Mouse (Mus musculus) MEL (cell line): ENCODE data around the gene Rps17. TPM values are rescaled to one million over a fixed set of nuclear protein-coding genes. Genes with fewer than 3 reads are reported as not detected.
A peak's percentile ranks its signal among the peaks of the same experiment; 100 is the strongest.

Experiments
- DNase-seq: peaks from one replicate; pipeline ENCODE4 v3.0.0; 2011; ENCODE audit warnings: low read depth, low spot score
- H3K27ac ChIP-seq: 2 replicates; pipeline ENCODE4 v1.5.1; 2012; ENCODE audit warnings: low read depth, mild to moderate bottlenecking, control low read depth, low read length, moderate library complexity; ENCODE audit not compliant: control insufficient read depth
- H3K27me3 ChIP-seq, 2 experiments: fragments of 150-350 bp in 1 of 2; sonication (generic) in 1 of 2; 2 replicates each; pipeline ENCODE4 v1.6.1; 2012; ENCODE audit warnings: low read length in 2 of 2, mild to moderate bottlenecking in 2 of 2, improper control_type of control experiment in 1 of 2, moderate library complexity in 1 of 2; ENCODE audit not compliant: insufficient read depth in 2 of 2, control insufficient read depth in 1 of 2
- H3K36me3 ChIP-seq, 2 experiments: 2 replicates each; pipeline ENCODE4 v1.6.1; 2012 to 2014; ENCODE audit warnings: low read length in 2 of 2, improper control_type of control experiment in 1 of 2, inconsistent platforms in 1 of 2, mild to moderate bottlenecking in 1 of 2; ENCODE audit not compliant: insufficient read depth in 2 of 2, control insufficient read depth in 1 of 2
- H3K4me1 ChIP-seq, 2 experiments: fragments of 150-350 bp in 1 of 2; sonication (generic) in 1 of 2; 2 replicates each; pipeline ENCODE4 v1.6.1; 2012; ENCODE audit warnings: low read length in 2 of 2, improper control_type of control experiment in 1 of 2, mild to moderate bottlenecking in 1 of 2; ENCODE audit not compliant: insufficient read depth in 2 of 2, control insufficient read depth in 1 of 2
- H3K4me3 ChIP-seq, 2 experiments: fragments of 150-350 bp in 1 of 2; sonication (generic) in 1 of 2; 2 replicates each; pipeline ENCODE4 v1.5.1; 2012; ENCODE audit warnings: low read depth in 2 of 2, low read length in 2 of 2, mild to moderate bottlenecking in 2 of 2, moderate library complexity in 2 of 2, control low read depth in 1 of 2, improper control_type of control experiment in 1 of 2; ENCODE audit not compliant: control insufficient read depth in 1 of 2, insufficient read depth in 1 of 2
- H3K79me2 ChIP-seq: 2 replicates; pipeline ENCODE4 v1.6.1; 2012; ENCODE audit warnings: mild to moderate bottlenecking, low read length, moderate library complexity; ENCODE audit not compliant: control insufficient read depth, poor library complexity, insufficient read depth
- H3K9ac ChIP-seq: 2 replicates; pipeline ENCODE4 v1.6.1; 2012; ENCODE audit warnings: low read depth, mild to moderate bottlenecking, control low read depth, low read length, moderate library complexity; ENCODE audit not compliant: control insufficient read depth, poor library complexity, severe bottlenecking
- H3K9me3 ChIP-seq: fragments of 150-350 bp; sonication (generic); replicated peaks from 2 replicates; pipeline ENCODE4 v1.6.1; 2012; ENCODE audit warnings: mild to moderate bottlenecking, low read length, improper control_type of control experiment, moderate library complexity; ENCODE audit not compliant: insufficient read depth
- BHLHE40 ChIP-seq: IDR thresholded peaks from 2 replicates; pipeline ENCODE4 v1.6.1; 2012; ENCODE audit warnings: low read depth, mild to moderate bottlenecking, inconsistent platforms, low read length, improper control_type of control experiment, borderline replicate concordance
- CHD1 ChIP-seq: IDR thresholded peaks from 2 replicates; pipeline ENCODE4 v1.6.1; 2012; ENCODE audit warnings: low read depth, mild to moderate bottlenecking, inconsistent platforms, low read length, improper control_type of control experiment
- CHD2 ChIP-seq: IDR thresholded peaks from 2 replicates; pipeline ENCODE4 v1.6.1; 2011; ENCODE audit warnings: low read length, improper control_type of control experiment
- CTCF ChIP-seq, 3 experiments: IDR thresholded peaks in 2 of 3; conservative IDR thresholded peaks in 1 of 3; 2 replicates each; pipeline ENCODE4 v1.5.1; 2011 to 2012; ENCODE audit warnings: low read length in 3 of 3, low read depth in 2 of 3, mild to moderate bottlenecking in 2 of 3, improper control_type of control experiment in 1 of 3, inconsistent platforms in 1 of 3, mixed read lengths in 1 of 3, moderate library complexity in 1 of 3; ENCODE audit not compliant: control insufficient read depth in 1 of 3, insufficient read depth in 1 of 3, poor library complexity in 1 of 3, severe bottlenecking in 1 of 3
- E2F4 ChIP-seq: IDR thresholded peaks from 2 replicates; pipeline ENCODE4 v1.6.1; 2011; ENCODE audit warnings: low read depth, low read length, improper control_type of control experiment, borderline replicate concordance
- ELF1 ChIP-seq: IDR thresholded peaks from 2 replicates; pipeline ENCODE4 v1.6.1; 2014; ENCODE audit warnings: low read depth, mild to moderate bottlenecking, inconsistent platforms, low read length, improper control_type of control experiment, moderate library complexity
- EP300 ChIP-seq, 2 experiments: IDR thresholded peaks; 2 replicates each; pipeline ENCODE4 v1.6.1; 2011; ENCODE audit warnings: improper control_type of control experiment in 2 of 2, low read length in 2 of 2, low read depth in 1 of 2, mild to moderate bottlenecking in 1 of 2
- ETS1 ChIP-seq: IDR thresholded peaks from 2 replicates; pipeline ENCODE4 v1.6.1; 2012; ENCODE audit warnings: low read depth, mild to moderate bottlenecking, inconsistent platforms, low read length, improper control_type of control experiment, moderate library complexity
- GABPA ChIP-seq: IDR thresholded peaks from 2 replicates; pipeline ENCODE4 v1.6.1; 2012; ENCODE audit warnings: low read depth, mild to moderate bottlenecking, inconsistent platforms, low read length, improper control_type of control experiment, moderate library complexity
- GATA1 ChIP-seq: IDR thresholded peaks from 2 replicates; pipeline ENCODE4 v1.6.1; 2011; ENCODE audit warnings: low read depth, low read length, improper control_type of control experiment
- HCFC1 ChIP-seq: IDR thresholded peaks from 2 replicates; pipeline ENCODE4 v1.6.1; 2012; ENCODE audit warnings: low read depth, mild to moderate bottlenecking, inconsistent platforms, low read length, improper control_type of control experiment, moderate library complexity
- KAT2A ChIP-seq: conservative IDR thresholded peaks from 2 replicates; pipeline ENCODE4 v1.6.1; 2012; ENCODE audit warnings: low read depth, low read length, improper control_type of control experiment, inconsistent platforms
- MAFK ChIP-seq: IDR thresholded peaks from 2 replicates; pipeline ENCODE4 v1.6.1; 2011; ENCODE audit warnings: low read depth, mild to moderate bottlenecking, low read length, improper control_type of control experiment, borderline replicate concordance
- MAX ChIP-seq: IDR thresholded peaks from 2 replicates; pipeline ENCODE4 v1.6.1; 2011; ENCODE audit warnings: low read length, improper control_type of control experiment
- MAZ ChIP-seq: IDR thresholded peaks from 2 replicates; pipeline ENCODE4 v1.6.1; 2012; ENCODE audit warnings: low read depth, mild to moderate bottlenecking, inconsistent platforms, low read length, improper control_type of control experiment
- MEF2A ChIP-seq: IDR thresholded peaks from 2 replicates; pipeline ENCODE4 v1.6.1; 2014; ENCODE audit warnings: low read depth, mild to moderate bottlenecking, inconsistent platforms, low read length, improper control_type of control experiment; ENCODE audit not compliant: poor library complexity, insufficient replicate concordance, severe bottlenecking; ENCODE audit errors: extremely low read depth
- MXI1 ChIP-seq: IDR thresholded peaks from 2 replicates; pipeline ENCODE4 v1.6.1; 2011; ENCODE audit warnings: mild to moderate bottlenecking, low read depth, low read length, improper control_type of control experiment
- MYC ChIP-seq: IDR thresholded peaks from 2 replicates; pipeline ENCODE4 v1.6.1; 2011; ENCODE audit warnings: low read depth, mild to moderate bottlenecking, low read length, improper control_type of control experiment, moderate library complexity
- NELFE ChIP-seq: IDR thresholded peaks from 2 replicates; pipeline ENCODE4 v1.6.1; 2011; ENCODE audit warnings: low read depth, low read length, improper control_type of control experiment
- NRF1 ChIP-seq: IDR thresholded peaks from 2 replicates; pipeline ENCODE4 v1.6.1; 2014; ENCODE audit warnings: low read depth, mild to moderate bottlenecking, inconsistent platforms, low read length, improper control_type of control experiment, moderate library complexity; ENCODE audit not compliant: poor library complexity, insufficient read depth, severe bottlenecking
- POLR2A ChIP-seq, 2 experiments: IDR thresholded peaks; 2 replicates each; pipeline ENCODE4 v1.6.1; 2011 to 2012; ENCODE audit warnings: low read length in 2 of 2, mild to moderate bottlenecking in 2 of 2, control low read depth in 1 of 2, improper control_type of control experiment in 1 of 2, low read depth in 1 of 2, moderate library complexity in 1 of 2; ENCODE audit not compliant: control insufficient read depth in 1 of 2, insufficient read depth in 1 of 2, poor library complexity in 1 of 2
- POLR2AphosphoS5 ChIP-seq: IDR thresholded peaks from 2 replicates; pipeline ENCODE4 v1.6.1; 2012; ENCODE audit warnings: low read depth, borderline replicate concordance, mild to moderate bottlenecking, inconsistent platforms, low read length, moderate library complexity, mixed read lengths
- RAD21 ChIP-seq: IDR thresholded peaks from 2 replicates; pipeline ENCODE4 v1.6.1; 2011; ENCODE audit warnings: mild to moderate bottlenecking, low read depth, low read length, improper control_type of control experiment
- RCOR1 ChIP-seq: IDR thresholded peaks from 2 replicates; pipeline ENCODE4 v1.6.1; 2012; ENCODE audit warnings: low read depth, mild to moderate bottlenecking, inconsistent platforms, low read length, improper control_type of control experiment
- SIN3A ChIP-seq: IDR thresholded peaks from 2 replicates; pipeline ENCODE4 v1.6.1; 2012; ENCODE audit warnings: low read length, improper control_type of control experiment, inconsistent platforms
- SMC3 ChIP-seq: IDR thresholded peaks from 2 replicates; pipeline ENCODE4 v1.6.1; 2011; ENCODE audit warnings: low read depth, low read length, improper control_type of control experiment
- TBP ChIP-seq: IDR thresholded peaks from 2 replicates; pipeline ENCODE4 v1.8.0; 2011; ENCODE audit warnings: low read depth, low read length, improper control_type of control experiment
- TCF12 ChIP-seq: IDR thresholded peaks from 2 replicates; pipeline ENCODE4 v1.6.1; 2014; ENCODE audit warnings: low read depth, mild to moderate bottlenecking, inconsistent platforms, low read length, improper control_type of control experiment, moderate library complexity
- UBTF ChIP-seq: IDR thresholded peaks from 2 replicates; pipeline ENCODE4 v1.6.1; 2012; ENCODE audit warnings: low read depth, mild to moderate bottlenecking, inconsistent platforms, low read length, improper control_type of control experiment, moderate library complexity, borderline replicate concordance; ENCODE audit not compliant: insufficient read depth
- USF1 ChIP-seq: IDR thresholded peaks from 2 replicates; pipeline ENCODE4 v1.6.1; 2014; ENCODE audit warnings: low read depth, mild to moderate bottlenecking, inconsistent platforms, low read length, improper control_type of control experiment, moderate library complexity
- USF2 ChIP-seq, 2 experiments: IDR thresholded peaks; 2 replicates each; pipeline ENCODE4 v1.6.1; 2011 to 2012; ENCODE audit warnings: improper control_type of control experiment in 2 of 2, low read length in 2 of 2, borderline replicate concordance in 1 of 2, inconsistent platforms in 1 of 2, low read depth in 1 of 2, mild to moderate bottlenecking in 1 of 2; ENCODE audit not compliant: insufficient read depth in 1 of 2
- ZC3H11A ChIP-seq: IDR thresholded peaks from 2 replicates; pipeline ENCODE4 v1.6.1; 2012; ENCODE audit warnings: low read depth, mild to moderate bottlenecking, inconsistent platforms, low read length, improper control_type of control experiment
- ZMIZ1 ChIP-seq: IDR thresholded peaks from 2 replicates; pipeline ENCODE4 v1.6.1; 2012; ENCODE audit warnings: low read depth, mild to moderate bottlenecking, inconsistent platforms, low read length, improper control_type of control experiment, moderate library complexity
- ZNF384 ChIP-seq: IDR thresholded peaks from 2 replicates; pipeline ENCODE4 v1.6.1; 2012; ENCODE audit warnings: low read depth, mild to moderate bottlenecking, inconsistent platforms, low read length, improper control_type of control experiment
- polyA plus RNA-seq, 2 experiments: library from polyadenylated mRNA; stranded (reverse) in 1 of 2; unstranded in 1 of 2; fragments of >175 nt in 1 of 2; fragments of >200 nt in 1 of 2; gene quantifications; 2 replicates each; pipeline versions ENCODE4 v1.2.1 to v1.2.4; 2012; ENCODE audit warnings: low replicate concordance in 2 of 2, low read depth in 1 of 2; ENCODE audit not compliant: insufficient read length in 2 of 2, insufficient read depth in 1 of 2, missing spikeins in 1 of 2
- total RNA-seq: library from RNA; depleted of rRNA; stranded (reverse); fragments of 300-350 nt; gene quantifications from 2 replicates; pipeline ENCODE4 v1.2.3, GENCODE M21; 2012; rRNA removed

Rps17 gene
- 3,976 and 4,252 TPM in 2 replicates for total RNA-seq
- polyA plus RNA-seq: over 10,000 TPM in 1 of 2 experiments, 1,000 to 10,000 TPM in 1; 2,738 to 10,538 TPM

DNA sequence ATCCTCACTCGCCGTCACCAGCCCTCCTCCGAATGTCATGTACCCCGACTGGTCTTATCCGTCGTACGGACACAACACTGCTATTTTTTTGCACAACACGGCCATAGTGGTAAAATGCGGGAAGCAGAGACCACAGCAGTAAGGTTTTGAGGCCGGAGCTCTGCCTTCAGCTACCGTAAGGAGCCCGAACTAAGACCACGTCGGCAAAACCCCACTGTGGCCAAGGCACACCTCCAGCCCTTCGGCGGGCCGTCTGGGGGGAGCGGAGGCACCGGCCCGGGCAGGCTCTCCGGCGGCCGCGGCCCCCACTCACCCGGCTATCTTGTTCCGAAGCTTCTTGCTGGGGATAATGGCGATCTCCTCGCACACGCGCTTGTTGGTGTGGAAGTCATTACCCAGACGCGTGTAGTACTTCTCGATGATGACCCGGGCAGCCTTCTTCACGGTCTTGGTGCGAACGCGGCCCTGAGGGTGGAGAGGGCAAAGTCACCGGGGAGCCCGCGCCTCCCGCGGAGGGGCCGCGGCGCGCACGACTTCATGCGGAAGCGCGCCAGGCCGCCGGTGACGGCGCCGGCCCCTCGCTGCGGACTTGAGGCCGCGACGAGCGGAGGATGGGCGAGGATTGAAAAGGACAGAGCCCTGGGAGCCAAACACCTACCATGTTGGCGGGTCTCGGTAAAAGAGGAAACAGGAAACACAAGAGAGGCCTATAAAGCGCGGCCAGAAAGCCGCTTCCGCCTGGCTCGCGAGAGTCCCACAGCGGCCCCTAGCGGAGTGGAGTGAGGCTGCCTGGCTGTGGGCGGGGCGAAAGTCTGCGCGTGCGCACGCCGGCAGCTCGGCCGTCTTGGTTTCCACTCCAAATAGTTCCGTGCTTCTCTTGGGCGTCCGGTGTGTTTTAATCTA, at the start of gene Rps17:
Gene Rps17 (minus strand): TSS at position 711 of the 903 bp plus-strand sequence.
- Histone ChIP-seq H3K27ac (peak within 1 kb of the TSS; percentile 85), H3K79me2 (peaks cover 32% of the 10 kb centered on the region), H3K36me3 (peaks cover 11 to 18% of the 10 kb centered on the region in 2 experiments), H3K4me1 (peaks cover 1 to 8% of the 10 kb centered on the region in 2 experiments; a peak in 3 of 4 replicates), H3K27me3 (no peaks in the 10 kb centered on the region), H3K4me3 (peak within 1 kb of the TSS; percentile 95 to 100), H3K9me3 (no peaks in the 10 kb centered on the region), H3K9ac (peak within 1 kb of the TSS; percentile 99)
- DNase-seq: peak; percentile 96
- TF ChIP-seq CTCF (IDR thresholded peaks at IDR 0.05 in 2 of 3, conservative IDR thresholded peaks at IDR 0.05 in 1 of 3; ENCODE audit: control insufficient read depth in 1 of 3, insufficient read depth in 1 of 3, low read depth in 2 of 3, low read length in 3 of 3, poor library complexity in 1 of 3, severe bottlenecking in 1 of 3) (peak; percentile 65 to 97 (median 88)), NELFE (peak; percentile 98), SIN3A (peak; percentile 85), POLR2AphosphoS5 (no peak; the same call in 1 of the 2 replicates), MAZ (no peak), GATA1 (no peak), ZC3H11A (no peak), KAT2A (peak; percentile 84), POLR2A (IDR thresholded peaks at IDR 0.05; ENCODE audit: control insufficient read depth in 1 of 2, insufficient read depth in 1 of 2, low read depth in 1 of 2, low read length in 2 of 2, poor library complexity in 1 of 2) (peak; percentile 71 to 94; a peak in 3 of 4 replicates), ZMIZ1 (peak; percentile 65; the same call in 1 of the 2 replicates), TBP (peak; percentile 97), USF2 (IDR thresholded peaks at IDR 0.05; ENCODE audit: borderline replicate concordance in 1 of 2, insufficient read depth in 1 of 2, low read depth in 1 of 2, low read length in 2 of 2) (no peak), HCFC1 (peak; percentile 94), CHD1 (no peak; the same call in 1 of the 2 replicates), EP300 (IDR thresholded peaks at IDR 0.05; ENCODE audit: low read depth in 1 of 2, low read length in 2 of 2) (no peak), GABPA (peak; percentile 26; the same call in 1 of the 2 replicates), BHLHE40 (no peak), USF1 (0 out of 2 replicates have a peak, but pooled peaks have one; percentile 28), NRF1 (peak; percentile 89), E2F4 (no peak), MAX (peak; percentile 82), RAD21 (no peak), CHD2 (no peak), RCOR1 (no peak), ELF1 (peak; percentile 91), MXI1 (peak; percentile 75), MEF2A (no peak), UBTF (no peak), ETS1 (no peak), TCF12 (peak; percentile 85), ZNF384 (no peak), MAFK (no peak), SMC3 (no peak), MYC (peak; percentile 98)
